Mouse (Mus musculus) myocyte (in vitro differentiated cells): ENCODE measurements around the gene Flot2.

Experiments
- CEBPB ChIP-seq: IDR thresholded peaks from 2 replicates; pipeline ENCODE4 v1.6.1; 2011; ENCODE audit warnings: mild to moderate bottlenecking, moderate library complexity; ENCODE audit not compliant: poor library complexity, insufficient read depth, severe bottlenecking
- E2F4 ChIP-seq: IDR thresholded peaks from one replicate; pipeline ENCODE4 v1.6.1; 2011; ENCODE audit warnings: mild to moderate bottlenecking, control low read depth, moderate library complexity; ENCODE audit not compliant: insufficient read depth
- MAX ChIP-seq: IDR thresholded peaks from one replicate; pipeline ENCODE4 v1.6.1; 2011; ENCODE audit warnings: low read depth, mild to moderate bottlenecking, control low read depth
- MYOG ChIP-seq, 3 experiments: IDR thresholded peaks; one replicate each; pipeline ENCODE4 v1.6.1; 2011; ENCODE audit warnings: control low read depth in 2 of 3, low read depth in 2 of 3, mild to moderate bottlenecking in 2 of 3; ENCODE audit not compliant: insufficient read length in 2 of 3, control insufficient read depth in 1 of 3, insufficient read depth in 1 of 3
- POLR2A ChIP-seq: IDR thresholded peaks from one replicate; pipeline ENCODE4 v1.6.1; 2011; ENCODE audit warnings: low read depth, mild to moderate bottlenecking, control low read depth, moderate library complexity; ENCODE audit not compliant: insufficient read length
- POLR2AphosphoS2 ChIP-seq: IDR thresholded peaks from one replicate; pipeline ENCODE4 v1.6.1; 2011; ENCODE audit warnings: low read depth, control low read depth; ENCODE audit not compliant: insufficient read length
- TCF12 ChIP-seq: IDR thresholded peaks from one replicate; pipeline ENCODE4 v1.6.1; 2011; ENCODE audit warnings: mild to moderate bottlenecking, control low read depth; ENCODE audit not compliant: poor library complexity, insufficient read depth, severe bottlenecking
- TCF3 ChIP-seq: IDR thresholded peaks from one replicate; pipeline ENCODE4 v1.6.1; 2011; ENCODE audit warnings: low read depth, control low read depth; ENCODE audit not compliant: insufficient read length
- USF1 ChIP-seq: IDR thresholded peaks from one replicate; pipeline ENCODE4 v1.6.1; 2011; ENCODE audit warnings: low read depth, mild to moderate bottlenecking, control low read depth, moderate library complexity

- TF ChIP-seq POLR2A (no peak), MAX (no peak), TCF12 (no peak), POLR2AphosphoS2 (no peak), TCF3 (no peak), USF1 (no peak), MYOG (IDR thresholded peaks at IDR 0.05; ENCODE audit: control insufficient read depth in 1 of 3, insufficient read depth in 1 of 3, insufficient read length in 2 of 3, low read depth in 2 of 3) (no peak), E2F4 (no peak), CEBPB (no peak)
These were observed 31.3 kb upstream of the Flot2 start for GRCm38 (mm10) chr11:78006446-78006845.
